Mouse (Mus musculus) brain, embryonic 14.5 days (tissue): Measurements from ENCODE around the gene Nxpe5.

Experiments used
- CTCF ChIP-seq: fragments of 200-500 bp; IDR thresholded peaks from 2 replicates; pipeline ENCODE4 v1.5.1; 2012; ENCODE audit warnings: inconsistent platforms, mild to moderate bottlenecking, moderate library complexity, borderline replicate concordance; ENCODE audit not compliant: insufficient read depth, insufficient read length; ENCODE audit errors: extremely low read depth
- POLR2A ChIP-seq: fragments of 200-500 bp; IDR thresholded peaks from 2 replicates; pipeline ENCODE4 v1.6.1; 2012; ENCODE audit warnings: mild to moderate bottlenecking, inconsistent platforms, borderline replicate concordance; ENCODE audit not compliant: poor library complexity, insufficient read depth, insufficient read length, severe bottlenecking; ENCODE audit errors: extremely low read depth

GRCm38 (mm10) chr5:138262001-138262400, 36.3 kb downstream of the Nxpe5 start:
- TF ChIP-seq POLR2A: no peak
- no peak for TF ChIP-seq CTCF
